Mouse (Mus musculus): ENCODE data around the gene Lrrc71. TPM values are rescaled to one million over a fixed set of nuclear protein-coding genes. Genes with fewer than 3 reads are reported as not detected.

Lrrc71 gene
- polyA plus RNA-seq, 1 experiment from 2014 or later = 1.2 TPM

GRCm38 (mm10) chr3:87771088-87771487 is 22.7 kb upstream of the Lrrc71 start:
- H3K4me3 ChIP-seq = no peak overlapping the region

DNA sequence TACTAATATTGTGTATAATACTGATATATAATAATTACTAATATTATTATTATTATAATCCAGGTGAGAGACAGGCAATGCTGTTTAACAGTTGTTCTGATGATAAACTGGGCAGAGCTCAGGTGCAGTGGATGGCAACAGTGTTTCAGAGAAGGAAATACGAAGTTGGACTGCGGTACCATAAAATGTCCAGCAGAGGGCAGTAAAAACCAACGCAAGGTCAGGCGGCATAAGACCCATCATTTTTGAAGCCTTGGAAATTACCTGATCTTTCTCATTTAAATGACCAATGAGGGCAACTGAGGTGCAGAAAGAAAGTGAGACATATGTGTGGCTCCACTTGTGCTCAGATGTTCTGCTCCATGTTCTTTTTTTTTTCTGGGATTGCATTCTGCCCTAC is 21.9 kb upstream of the Lrrc71 start:
- Histone ChIP-seq H3K4me1 (peaks cover 4% of the 10 kb centered on the region), H3K9ac (replicated peaks) (no peak overlapping the region), H3K36me3 (no peaks in the 10 kb centered on the region), H3K27me3 (peaks cover 12% of the 10 kb centered on the region), H3K9me3 (no peaks in the 10 kb centered on the region), H3K4me3 (no peak overlapping the region), H3K4me2 (replicated peaks) (no peak overlapping the region), H3K27ac (replicated peaks) (no peak overlapping the region)
- WGBS = 3% methylated on average over 4 of the region's 4 CpGs
- no peak for ATAC-seq (replicated peaks)

More at GRCm38 (mm10) chr3:87771088-87771487, 22.7 kb upstream of the Lrrc71 start:
- no peaks in the 10 kb centered on the region for H3K36me3 ChIP-seq
- H3K4me2 ChIP-seq (replicated peaks) = no peak overlapping the region
- peaks cover 4% of the 10 kb centered on the region for H3K4me1 ChIP-seq
- H3K9me3 ChIP-seq = no peaks in the 10 kb centered on the region
- ATAC-seq (replicated peaks) = no peak
- WGBS = 55% methylated on average over 6 of the region's 6 CpGs
- H3K9ac ChIP-seq (replicated peaks) = no peak overlapping the region
- H3K27me3 ChIP-seq = peaks cover 12% of the 10 kb centered on the region
- H3K27ac ChIP-seq (replicated peaks) = no peak overlapping the region

- Histone ChIP-seq H3K36me3 (no peaks in the 10 kb centered on the region), H3K27ac (replicated peaks) (no peak overlapping the region), H3K9me3 (no peaks in the 10 kb centered on the region), H3K4me2 (replicated peaks) (no peak overlapping the region), H3K4me1 (peaks cover 4% of the 10 kb centered on the region), H3K4me3 (no peak overlapping the region), H3K27me3 (peaks cover 12% of the 10 kb centered on the region), H3K9ac (replicated peaks) (no peak overlapping the region)
- ATAC-seq (replicated peaks) = no peak
- WGBS = 81% methylated on average over 8 of the region's 8 CpGs
Measured at GRCm38 (mm10) chr3:87769506-87769905, 21.1 kb upstream of the Lrrc71 start.

DNA sequence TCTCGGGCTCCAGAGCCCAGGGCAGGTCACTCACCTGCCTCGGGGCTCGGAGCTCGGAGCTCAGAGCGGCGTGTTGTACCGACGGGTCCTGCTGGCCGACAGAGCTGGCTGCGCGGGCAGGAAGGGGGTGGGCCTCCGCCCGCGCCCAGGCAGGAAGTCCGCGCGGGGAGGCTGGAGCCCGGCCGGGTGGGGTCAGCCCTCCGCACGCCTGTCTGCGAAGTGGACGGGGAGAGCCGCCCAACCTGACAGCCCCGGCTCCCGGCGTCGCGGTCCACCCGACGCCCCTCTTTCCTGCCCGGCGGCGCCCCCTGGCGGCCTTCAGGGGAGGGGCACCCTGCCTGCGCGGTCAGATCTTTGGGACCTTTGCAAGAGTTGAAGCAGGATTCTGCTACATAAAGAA is 20.4 kb upstream of the Lrrc71 start:
- H3K27ac ChIP-seq (replicated peaks) = no peak overlapping the region
- 0 out of 2 replicates have a peak, but pooled peaks have one; percentile 26 for ATAC-seq (replicated peaks)
- no peak overlapping the region for H3K9ac ChIP-seq (replicated peaks)
- H3K27me3 ChIP-seq = peaks cover 12% of the 10 kb centered on the region
- H3K36me3 ChIP-seq = no peaks in the 10 kb centered on the region
- H3K9me3 ChIP-seq = no peaks in the 10 kb centered on the region
- peak overlapping the region; percentile 44 for H3K4me2 ChIP-seq (replicated peaks)
- H3K4me3 ChIP-seq = peak overlapping the region; percentile 35
- WGBS = 1% methylated on average over 37 of the region's 37 CpGs
- peaks cover 4% of the 10 kb centered on the region for H3K4me1 ChIP-seq

DNA sequence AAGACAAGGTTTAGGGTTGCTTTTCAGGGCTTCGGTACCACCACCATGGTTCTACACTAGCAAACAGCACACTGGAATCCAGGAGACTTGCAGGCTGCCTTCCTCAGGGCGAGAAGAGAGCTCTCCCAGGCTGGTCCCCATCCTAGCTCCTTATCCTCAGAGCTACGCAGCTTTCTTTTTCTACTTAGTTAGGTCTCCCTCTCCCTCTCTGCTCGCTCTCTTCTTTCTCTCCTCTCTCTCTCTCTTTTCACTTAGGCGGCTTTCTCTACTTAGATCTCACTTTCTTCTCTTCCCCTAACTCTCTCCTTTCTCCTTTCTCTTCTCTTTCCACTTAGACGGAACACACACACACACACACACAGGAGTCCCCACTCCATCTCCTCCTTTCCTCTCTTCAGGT is 20.0 kb upstream of the Lrrc71 start:
- Histone ChIP-seq H3K9ac (replicated peaks) (no peak overlapping the region), H3K27me3 (peaks cover 12% of the 10 kb centered on the region)
- 53% methylated on average over 6 of the region's 6 CpGs for WGBS

GRCm38 (mm10) chr3:87767764-87768163 is 19.3 kb upstream of the Lrrc71 start:
- 79% methylated on average over 8 of the region's 8 CpGs for WGBS
- Histone ChIP-seq H3K4me2 (replicated peaks) (no peak overlapping the region), H3K27me3 (peaks cover 12% of the 10 kb centered on the region), H3K9me3 (no peaks in the 10 kb centered on the region), H3K9ac (replicated peaks) (no peak overlapping the region), H3K4me3 (peak overlapping the region; percentile 35; the same call in 1 of the 2 replicates), H3K4me1 (peaks cover 9% of the 10 kb centered on the region), H3K36me3 (no peaks in the 10 kb centered on the region), H3K27ac (replicated peaks) (no peak overlapping the region)
- no peak for ATAC-seq (replicated peaks)

More for the DNA sequence above, 20.0 kb upstream of the Lrrc71 start:
- ATAC-seq (replicated peaks) = no peak
- H3K9me3 ChIP-seq = no peaks in the 10 kb centered on the region
- H3K36me3 ChIP-seq = no peaks in the 10 kb centered on the region
- H3K4me3 ChIP-seq = peak overlapping the region; percentile 35
- peak overlapping the region; percentile 44 for H3K4me2 ChIP-seq (replicated peaks)
- no peak overlapping the region for H3K27ac ChIP-seq (replicated peaks)
- H3K4me1 ChIP-seq = peaks cover 8% of the 10 kb centered on the region

- no peak for ATAC-seq (replicated peaks)
- H3K27me3 ChIP-seq = peaks cover 12% of the 10 kb centered on the region
- H3K4me1 ChIP-seq = peaks cover 9% of the 10 kb centered on the region
- H3K9me3 ChIP-seq = no peaks in the 10 kb centered on the region
- no peak overlapping the region for H3K4me3 ChIP-seq
- no peaks in the 10 kb centered on the region for H3K36me3 ChIP-seq
- 73% methylated on average over 3 of the region's 3 CpGs for WGBS
- H3K27ac ChIP-seq (replicated peaks) = no peak overlapping the region
- H3K4me2 ChIP-seq (replicated peaks) = no peak overlapping the region
- no peak overlapping the region for H3K9ac ChIP-seq (replicated peaks)
Measured at GRCm38 (mm10) chr3:87766284-87766667, 17.9 kb upstream of the Lrrc71 start.

DNA sequence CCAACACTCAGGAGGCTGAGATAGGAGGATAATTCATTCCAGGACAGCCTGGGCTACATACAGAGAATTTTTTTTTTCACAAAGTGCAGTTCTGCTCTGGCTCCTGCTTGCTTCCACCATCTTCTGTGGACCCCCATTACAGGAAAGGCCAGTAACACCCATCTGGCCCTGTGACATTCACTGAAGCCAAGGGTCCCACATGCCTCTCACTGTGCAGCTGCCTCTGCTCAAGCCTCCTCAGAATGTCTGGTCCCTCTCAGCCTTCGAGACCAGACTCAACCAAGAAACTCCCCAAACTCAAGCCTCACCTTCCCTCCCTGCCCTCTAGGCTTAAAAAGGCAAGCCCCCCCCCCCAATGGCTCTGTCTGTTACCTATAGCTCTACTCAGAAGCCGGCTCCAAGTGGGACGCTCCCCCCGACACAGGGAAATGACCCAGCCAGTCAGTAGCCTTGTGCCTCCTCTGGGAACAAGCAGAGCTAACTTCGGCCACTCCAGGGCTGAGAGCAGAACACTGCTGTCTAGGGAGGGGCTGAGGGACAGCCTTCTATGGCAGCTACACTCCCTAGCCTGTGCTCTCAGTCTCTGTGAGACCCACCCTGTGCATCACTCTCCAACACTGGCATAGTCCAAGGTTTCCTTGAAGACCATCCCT is 17.3 kb upstream of the Lrrc71 start:
- Histone ChIP-seq H3K27ac (replicated peaks) (no peak overlapping the region), H3K4me2 (replicated peaks) (no peak overlapping the region), H3K4me1 (peaks cover 9% of the 10 kb centered on the region), H3K4me3 (no peak overlapping the region), H3K36me3 (no peaks in the 10 kb centered on the region), H3K9ac (replicated peaks) (no peak overlapping the region), H3K27me3 (peaks cover 12% of the 10 kb centered on the region), H3K9me3 (no peaks in the 10 kb centered on the region)
- no peak for ATAC-seq (replicated peaks)
- 82% methylated on average over 5 of the region's 5 CpGs for WGBS

DNA sequence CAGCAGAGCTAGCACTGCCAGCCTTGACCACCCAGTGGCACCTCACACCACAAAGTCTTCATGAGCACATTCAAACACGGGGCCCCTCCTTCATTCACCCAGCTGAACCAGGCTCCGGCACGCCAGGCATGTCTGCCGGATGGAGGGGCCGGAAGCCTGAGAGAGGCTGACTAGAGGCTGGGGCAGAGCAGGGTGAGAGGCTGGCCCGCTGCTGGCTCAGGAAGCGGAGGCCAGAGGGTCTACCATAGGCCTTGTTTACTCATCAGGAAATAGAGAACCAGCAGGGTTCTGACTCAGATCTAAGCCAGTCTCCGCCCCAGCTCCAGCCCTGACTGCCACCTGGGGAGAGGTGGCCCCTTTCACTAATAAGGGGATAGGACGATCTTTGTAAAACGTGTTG is 16.7 kb upstream of the Lrrc71 start:
- Histone ChIP-seq H3K9me3 (no peaks in the 10 kb centered on the region), H3K36me3 (no peaks in the 10 kb centered on the region), H3K4me2 (replicated peaks) (no peak overlapping the region), H3K27me3 (peaks cover 12% of the 10 kb centered on the region), H3K4me1 (peaks cover 9% of the 10 kb centered on the region), H3K4me3 (no peak overlapping the region), H3K27ac (replicated peaks) (0 out of 2 replicates have a peak overlapping the region, but pooled peaks have one; percentile 51), H3K9ac (replicated peaks) (no peak overlapping the region)
- 14% methylated on average over 10 of the region's 10 CpGs for WGBS
- ATAC-seq (replicated peaks) = no peak

DNA sequence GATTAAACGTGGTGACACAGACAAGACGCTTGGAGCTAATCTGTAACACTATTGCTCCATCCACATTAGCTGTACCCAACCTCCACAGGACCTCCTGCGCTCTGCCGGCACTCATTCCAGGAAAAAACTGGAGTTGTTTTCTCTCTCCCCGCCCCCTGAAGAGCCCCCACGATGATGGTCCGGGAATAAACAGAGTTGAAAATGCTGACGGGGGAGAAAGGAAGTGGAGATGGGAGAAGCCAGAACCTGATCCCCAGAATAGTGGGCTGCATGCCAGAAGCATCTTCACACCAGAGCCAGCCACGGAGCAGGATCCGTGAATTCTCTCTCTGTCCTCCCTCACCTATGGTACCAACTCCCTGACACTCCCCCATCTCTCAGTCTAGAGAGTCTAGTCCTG is 16.1 kb upstream of the Lrrc71 start:
- 37% methylated on average over 10 of the region's 10 CpGs for WGBS
- Histone ChIP-seq H3K27ac (replicated peaks) (peak overlapping the region; percentile 51; the same call in 1 of the 2 replicates), H3K9me3 (no peaks in the 10 kb centered on the region), H3K27me3 (peaks cover 8% of the 10 kb centered on the region), H3K9ac (replicated peaks) (no peak overlapping the region), H3K4me2 (replicated peaks) (no peak overlapping the region), H3K4me3 (no peak overlapping the region), H3K36me3 (no peaks in the 10 kb centered on the region), H3K4me1 (peaks cover 9% of the 10 kb centered on the region)
- no peak for ATAC-seq (replicated peaks)

DNA sequence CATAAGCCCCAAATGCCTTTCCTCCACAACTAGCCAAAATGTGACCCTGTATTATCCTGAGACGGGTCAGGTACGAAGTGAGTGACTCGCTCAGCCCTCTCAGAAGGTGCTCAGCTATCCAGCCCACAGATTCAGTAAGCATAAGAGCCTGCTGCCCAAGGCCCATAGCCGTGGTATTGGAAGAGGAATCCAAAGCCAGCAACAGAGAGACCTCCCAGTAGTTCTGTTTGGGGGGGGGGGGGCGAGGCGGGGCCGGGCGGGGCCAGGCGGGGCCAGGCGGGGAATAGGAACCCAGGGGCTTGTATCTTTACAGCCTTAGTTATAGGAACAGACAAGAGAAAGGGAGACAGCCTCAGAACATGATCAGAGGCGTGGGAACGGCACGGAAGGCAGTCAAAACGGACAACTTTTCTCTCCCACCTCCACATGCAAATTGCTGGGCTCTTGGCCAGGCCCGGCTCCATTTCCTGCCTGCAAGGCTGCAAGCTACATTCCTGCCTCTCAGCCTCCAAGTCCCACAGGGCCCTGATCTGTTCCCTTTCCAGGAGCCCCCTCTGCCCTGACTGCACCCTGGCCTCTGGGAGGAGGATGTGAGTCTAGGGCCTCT is 15.4 kb upstream of the Lrrc71 start:
- 30% methylated on average over 9 of the region's 15 CpGs for WGBS
- Histone ChIP-seq H3K4me2 (replicated peaks) (peak overlapping the region; percentile 25), H3K27ac (replicated peaks) (no peak overlapping the region), H3K27me3 (peaks cover 7% of the 10 kb centered on the region; the same call in 1 of the 2 replicates), H3K4me1 (peaks cover 6% of the 10 kb centered on the region), H3K36me3 (no peaks in the 10 kb centered on the region), H3K9ac (replicated peaks) (no peak overlapping the region), H3K4me3 (no peak overlapping the region; the same call in 1 of the 2 replicates), H3K9me3 (no peaks in the 10 kb centered on the region)
- ATAC-seq (replicated peaks) = no peak

DNA sequence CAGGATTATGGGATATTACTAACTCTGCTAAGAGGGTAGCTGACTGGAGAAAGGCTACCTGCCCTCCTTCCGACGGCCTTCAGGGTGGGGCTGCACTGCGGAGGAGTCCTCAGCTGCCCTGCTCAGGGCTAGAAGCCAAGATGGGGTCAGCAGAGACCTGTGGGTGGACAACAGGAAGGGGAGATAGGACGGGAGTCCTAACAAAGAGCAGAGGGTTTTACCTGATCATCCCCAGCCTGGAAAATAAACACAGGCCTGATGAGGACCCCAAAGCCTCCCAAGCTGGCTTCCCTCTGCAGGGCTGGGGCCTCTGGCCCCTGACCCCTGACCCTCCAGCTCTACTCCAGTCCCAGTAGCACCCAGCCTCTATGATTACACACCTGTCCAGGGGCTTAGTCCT is 14.8 kb upstream of the Lrrc71 start:
- 63% methylated on average over 4 of the region's 4 CpGs for WGBS
- no peak overlapping the region for H3K27ac ChIP-seq (replicated peaks)
- ATAC-seq (replicated peaks) = no peak
- no peaks in the 10 kb centered on the region for H3K9me3 ChIP-seq
- H3K4me2 ChIP-seq (replicated peaks) = no peak overlapping the region
- H3K27me3 ChIP-seq = peaks cover 7% of the 10 kb centered on the region; the same call in 1 of the 2 replicates
- H3K36me3 ChIP-seq = no peaks in the 10 kb centered on the region
- peaks cover 5% of the 10 kb centered on the region; the same call in 1 of the 2 replicates for H3K4me1 ChIP-seq
- no peak overlapping the region for H3K4me3 ChIP-seq
- no peak overlapping the region for H3K9ac ChIP-seq (replicated peaks)

Measured in forebrain, embryonic 15.5 days (tissue).